Mouse (Mus musculus) forebrain, embryonic 10.5 days (tissue): ENCODE results near the gene Abtb1. TPM values are rescaled to one million over a fixed set of nuclear protein-coding genes. Genes with fewer than 3 reads are reported as not detected.

Experiments used
- DNase-seq: peaks from one replicate; pipeline ENCODE4 v3.0.0-alpha.2; 2017; ENCODE audit warnings: low spot score; ENCODE audit errors: extremely low spot score
- H3K27ac ChIP-seq: fragments of 300-500 bp; sonication (generic); 2 replicates; pipeline ENCODE4 v1.5.1; 2016; ENCODE audit warnings: mild to moderate bottlenecking
- H3K27me3 ChIP-seq: fragments of 300-500 bp; sonication (generic); 2 replicates; pipeline ENCODE4 v1.6.1; 2016; ENCODE audit warnings: mild to moderate bottlenecking; ENCODE audit not compliant: poor library complexity, severe bottlenecking
- H3K36me3 ChIP-seq: fragments of 300-500 bp; sonication (generic); replicated peaks from 2 replicates; pipeline ENCODE4 v1.6.1; 2016; ENCODE audit warnings: mild to moderate bottlenecking, moderate library complexity
- H3K4me1 ChIP-seq: fragments of 300-500 bp; sonication (generic); 2 replicates; pipeline ENCODE4 v1.6.1; 2016
- H3K4me3 ChIP-seq: fragments of 300-500 bp; sonication (generic); 2 replicates; pipeline ENCODE4 v1.5.1; 2016; ENCODE audit warnings: mild to moderate bottlenecking, moderate library complexity
- H3K9me3 ChIP-seq: fragments of 300-500 bp; sonication (generic); 2 replicates; pipeline ENCODE4 v1.6.1; 2016; ENCODE audit warnings: mild to moderate bottlenecking, moderate library complexity
- WGBS: fragments of 180-500 bp; shearing (Covaris S2); methylation state at CpG from one replicate; pipeline ENCODE4 v1.1.7; 2016; 5-methylcytosine and 5-hydroxymethylcytosine counted together
- polyA plus RNA-seq: library from polyadenylated mRNA; unstranded; fragments of >200 nt; fragmentation: Nextera tagmentation; extraction: Ambion mirVana; gene quantifications from 2 replicates; pipeline ENCODE4 v1.2.1, GENCODE M21; 2016

Abtb1 gene
- polyA plus RNA-seq, 1 experiment from 2014 or later: 20.8 TPM

DNA sequence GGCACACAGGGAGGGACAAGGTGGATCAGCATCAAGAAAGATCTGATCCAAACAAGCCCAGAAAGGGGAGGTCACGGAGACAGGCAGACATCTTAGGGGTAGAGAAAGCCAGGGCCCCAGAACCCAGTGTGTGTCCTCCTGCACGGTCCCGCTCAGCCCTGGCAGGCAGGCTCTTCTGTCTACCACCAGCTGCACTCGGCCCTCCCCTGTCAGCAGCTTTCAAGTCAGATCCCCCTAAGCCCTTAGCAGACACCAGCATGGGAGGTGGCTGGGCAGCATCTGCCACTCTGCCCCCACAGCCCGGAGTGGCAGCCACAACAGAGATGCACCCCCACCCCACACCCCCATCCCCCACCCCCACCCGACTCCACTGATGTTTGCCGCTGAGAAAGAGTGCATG, 31.0 kb upstream of the Abtb1 start:
- H3K27me3 ChIP-seq: peaks cover 42% of the 10 kb centered on the region
- 28% methylated on average over 7 of the region's 7 CpGs for WGBS
- 0 out of 2 replicates have a peak overlapping the region, but pooled peaks have one; percentile 30 for H3K27ac ChIP-seq
- DNase-seq: no peak
- no peaks in the 10 kb centered on the region for H3K36me3 ChIP-seq
- H3K4me1 ChIP-seq: peaks cover 39% of the 10 kb centered on the region
- H3K9me3 ChIP-seq: peaks cover 9% of the 10 kb centered on the region; the same call in 1 of the 2 replicates
- peak overlapping the region; percentile 71 for H3K4me3 ChIP-seq

DNA sequence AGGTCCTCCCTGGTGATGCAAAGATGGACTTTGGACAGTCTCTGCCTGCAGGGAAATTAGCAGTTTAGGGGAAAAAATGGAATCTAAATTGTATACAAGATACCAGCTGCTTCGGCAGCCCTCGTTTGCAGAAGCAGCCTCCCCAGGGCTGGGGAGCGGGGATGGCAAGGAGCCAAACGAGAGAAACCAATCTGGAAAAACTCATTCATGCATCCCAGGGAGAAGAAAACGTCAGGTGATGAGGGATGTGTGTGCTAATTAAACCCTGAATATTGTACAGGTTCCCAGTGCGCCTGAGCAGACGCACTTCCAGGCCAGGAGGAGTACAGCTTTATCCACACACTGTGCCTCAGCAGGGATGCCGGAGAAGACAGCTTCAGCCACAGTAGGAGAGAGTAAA, 29.8 kb upstream of the Abtb1 start:
- 64% methylated on average over 8 of the region's 8 CpGs for WGBS
- Histone ChIP-seq H3K9me3 (peaks cover 9% of the 10 kb centered on the region; the same call in 1 of the 2 replicates), H3K4me3 (no peak overlapping the region), H3K27ac (0 out of 2 replicates have a peak overlapping the region, but pooled peaks have one; percentile 4), H3K4me1 (peaks cover 39% of the 10 kb centered on the region), H3K27me3 (peaks cover 40% of the 10 kb centered on the region), H3K36me3 (no peaks in the 10 kb centered on the region)
- no peak for DNase-seq

DNA sequence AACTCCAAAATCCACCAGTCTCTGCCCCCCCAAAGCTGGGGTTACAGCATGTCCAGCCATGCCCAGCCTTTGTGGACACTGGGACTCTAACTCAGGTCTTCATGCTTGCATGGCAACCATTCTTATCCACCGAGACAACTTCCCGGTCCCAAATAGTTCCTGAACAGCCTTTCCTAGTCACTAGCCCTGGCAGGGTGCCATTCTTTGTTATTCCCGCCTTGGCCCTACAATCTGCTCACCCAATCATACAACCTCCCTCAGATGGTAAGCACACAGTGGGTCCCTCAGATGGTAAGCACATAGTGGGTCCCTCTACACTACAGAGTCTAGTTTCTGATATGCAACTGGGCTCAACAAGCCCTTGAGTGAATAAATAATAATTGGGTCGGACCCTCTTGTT, 28.8 kb upstream of the Abtb1 start:
- H3K27ac ChIP-seq: no peak overlapping the region
- H3K4me1 ChIP-seq: peaks cover 39% of the 10 kb centered on the region
- H3K36me3 ChIP-seq: no peaks in the 10 kb centered on the region
- H3K9me3 ChIP-seq: peaks cover 6% of the 10 kb centered on the region; the same call in 1 of the 2 replicates
- WGBS: 77% methylated on average over 4 of the region's 4 CpGs
- peaks cover 30% of the 10 kb centered on the region for H3K27me3 ChIP-seq
- H3K4me3 ChIP-seq: no peak overlapping the region
- no peak for DNase-seq

DNA sequence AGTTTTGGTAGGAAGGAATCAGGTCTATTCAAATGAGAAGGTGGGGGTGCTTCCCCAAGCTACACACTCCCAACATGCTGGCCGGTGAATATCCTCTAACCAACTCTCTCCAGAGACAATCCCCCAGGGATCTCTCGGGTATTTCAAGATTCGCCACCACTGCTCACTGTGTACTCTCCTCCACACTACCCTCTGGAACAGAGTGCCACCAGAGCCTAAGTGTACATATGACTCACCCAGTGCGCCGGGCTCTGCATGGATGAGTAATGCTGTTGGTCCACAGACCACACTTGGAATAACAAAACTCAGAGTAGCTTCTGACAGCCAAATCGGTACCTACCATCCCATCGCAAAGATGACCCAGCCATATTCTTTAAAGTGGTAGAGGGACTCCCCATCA, 27.7 kb upstream of the Abtb1 start:
- H3K4me1 ChIP-seq: peaks cover 33% of the 10 kb centered on the region
- peaks cover 4% of the 10 kb centered on the region; the same call in 1 of the 2 replicates for H3K36me3 ChIP-seq
- H3K27me3 ChIP-seq: peaks cover 20% of the 10 kb centered on the region
- WGBS: 90% methylated on average over 7 of the region's 7 CpGs
- H3K9me3 ChIP-seq: no peaks in the 10 kb centered on the region
- no peak overlapping the region for H3K4me3 ChIP-seq
- H3K27ac ChIP-seq: no peak overlapping the region
- no peak for DNase-seq

DNA sequence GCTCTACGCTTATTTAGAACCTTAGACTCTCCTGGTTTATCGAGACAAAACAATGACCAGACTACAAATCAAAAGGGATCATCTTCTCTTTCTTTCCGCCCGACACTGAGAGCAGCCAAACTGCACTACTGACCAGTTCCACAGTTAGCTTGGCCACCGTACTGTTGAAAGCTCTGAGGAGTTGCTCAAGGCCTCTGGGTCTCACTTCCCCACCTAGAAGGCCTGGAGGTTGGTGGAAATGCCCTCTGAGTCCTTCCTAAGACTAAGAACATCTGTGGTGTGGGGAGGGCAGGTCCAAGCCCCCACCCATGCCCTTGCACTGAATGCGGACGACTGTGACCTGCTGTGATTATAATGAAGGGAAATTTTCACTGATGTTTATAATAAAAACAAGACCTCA, 23.9 kb upstream of the Abtb1 start:
- peaks cover 8% of the 10 kb centered on the region; the same call in 1 of the 2 replicates for H3K9me3 ChIP-seq
- H3K27ac ChIP-seq: no peak overlapping the region
- peaks cover 36% of the 10 kb centered on the region for H3K36me3 ChIP-seq
- 87% methylated on average over 7 of the region's 7 CpGs for whole genome bisulfite sequencing
- H3K4me1 ChIP-seq: no peaks in the 10 kb centered on the region; the same call in 1 of the 2 replicates
- no peaks in the 10 kb centered on the region for H3K27me3 ChIP-seq
- no peak overlapping the region for H3K4me3 ChIP-seq
- no peak for DNase-seq

DNA sequence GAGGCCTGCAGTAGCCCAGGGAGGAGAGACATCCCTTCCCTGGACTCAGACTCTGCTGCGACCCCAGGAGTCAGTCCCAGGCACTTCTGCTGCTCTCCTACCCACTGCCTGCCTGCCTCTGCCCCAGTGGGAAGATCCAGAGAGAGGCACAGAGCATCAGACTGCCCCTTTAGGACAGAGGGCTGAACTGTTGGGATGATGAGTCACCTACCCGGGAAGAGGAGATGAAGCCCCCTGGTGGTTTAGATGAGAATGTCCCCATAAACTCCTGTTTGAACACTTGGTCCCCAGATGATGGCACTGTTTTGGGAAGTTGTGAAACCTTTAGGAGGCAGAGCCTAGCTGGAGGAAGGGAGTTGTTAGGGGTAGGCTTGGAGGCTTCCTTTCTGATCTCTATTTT, 19.1 kb upstream of the Abtb1 start:
- H3K9me3 ChIP-seq: peaks cover 8% of the 10 kb centered on the region; the same call in 1 of the 2 replicates
- peaks cover 44% of the 10 kb centered on the region for H3K36me3 ChIP-seq
- H3K27ac ChIP-seq: no peak overlapping the region
- 19% methylated on average over 2 of the region's 2 CpGs for WGBS
- H3K4me3 ChIP-seq: no peak overlapping the region
- DNase-seq: no peak
- H3K4me1 ChIP-seq: no peaks in the 10 kb centered on the region
- no peaks in the 10 kb centered on the region for H3K27me3 ChIP-seq

DNA sequence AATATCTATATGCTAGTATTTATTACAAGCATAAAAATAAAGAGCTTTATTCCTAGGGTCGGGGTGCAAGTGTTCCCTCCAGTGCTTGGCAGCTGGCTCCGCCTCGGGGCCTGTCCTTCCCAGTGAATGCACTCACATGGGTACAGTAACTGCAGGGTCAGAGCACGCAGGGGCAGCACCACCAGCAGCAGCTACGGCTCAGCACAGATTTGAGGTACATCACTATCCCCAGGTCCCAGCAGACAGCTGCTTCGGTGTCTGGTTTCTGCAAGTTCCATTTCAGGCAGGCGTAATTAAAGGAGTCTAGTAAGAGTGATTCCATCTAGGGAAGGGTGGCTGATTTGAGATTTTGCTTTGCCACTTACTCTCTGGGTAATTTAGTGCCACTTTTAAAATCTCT, 16.6 kb upstream of the Abtb1 start:
- DNase-seq: no peak
- Histone ChIP-seq H3K4me3 (no peak overlapping the region), H3K36me3 (peaks cover 31% of the 10 kb centered on the region), H3K4me1 (no peaks in the 10 kb centered on the region), H3K9me3 (peaks cover 8% of the 10 kb centered on the region; the same call in 1 of the 2 replicates), H3K27ac (no peak overlapping the region), H3K27me3 (no peaks in the 10 kb centered on the region)
- WGBS: 79% methylated on average over 7 of the region's 7 CpGs

DNA sequence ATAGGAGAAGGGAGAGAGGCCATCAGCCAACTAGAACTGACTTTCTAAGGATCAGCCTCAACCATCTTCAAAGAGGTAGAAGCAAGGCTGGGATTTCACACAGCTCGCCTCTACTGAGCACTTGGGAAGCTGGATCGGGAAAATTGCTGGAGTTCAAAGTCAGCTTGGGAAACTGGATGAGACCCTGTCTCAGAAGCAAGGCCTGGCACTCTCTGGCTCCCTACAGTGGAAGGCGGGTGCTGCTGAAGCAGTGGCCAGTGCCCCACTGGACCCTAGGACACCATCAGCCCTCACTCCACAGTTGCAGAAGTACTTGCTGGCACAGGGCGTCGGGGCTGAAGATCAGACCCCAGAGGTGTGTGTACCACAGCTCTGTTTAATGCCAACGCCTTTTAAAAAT, 16.0 kb upstream of the Abtb1 start:
- DNase-seq: no peak
- no peak overlapping the region for H3K27ac ChIP-seq
- H3K36me3 ChIP-seq: peaks cover 26% of the 10 kb centered on the region
- no peaks in the 10 kb centered on the region for H3K4me1 ChIP-seq
- H3K9me3 ChIP-seq: peaks cover 8% of the 10 kb centered on the region; the same call in 1 of the 2 replicates
- no peak overlapping the region for H3K4me3 ChIP-seq
- H3K27me3 ChIP-seq: no peaks in the 10 kb centered on the region
- 86% methylated on average over 6 of the region's 6 CpGs for WGBS

DNA sequence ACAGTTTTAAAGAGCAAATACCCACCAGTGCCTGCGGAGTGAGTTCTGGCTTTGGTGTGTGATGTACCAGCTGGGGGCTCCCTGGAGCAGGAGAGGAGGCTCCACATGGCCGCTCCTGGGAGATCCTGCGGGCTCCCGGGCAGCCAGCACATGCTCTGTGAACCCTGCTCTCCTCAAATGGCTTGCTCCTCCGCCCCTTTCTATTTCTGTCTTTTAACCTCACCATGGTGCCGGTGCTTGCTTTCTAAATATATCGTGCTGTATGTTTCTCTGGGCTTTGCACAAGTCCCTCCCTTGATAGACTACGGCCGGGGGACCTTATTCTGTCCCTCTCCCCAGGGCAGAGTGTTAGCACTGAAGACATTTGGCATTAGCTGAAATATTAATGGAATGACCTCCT, 15.5 kb upstream of the Abtb1 start:
- 57% methylated on average over 9 of the region's 9 CpGs for WGBS
- no peaks in the 10 kb centered on the region for H3K4me1 ChIP-seq
- peaks cover 23% of the 10 kb centered on the region for H3K36me3 ChIP-seq
- no peak for DNase-seq
- H3K4me3 ChIP-seq: no peak overlapping the region
- no peaks in the 10 kb centered on the region for H3K27me3 ChIP-seq
- peaks cover 8% of the 10 kb centered on the region; the same call in 1 of the 2 replicates for H3K9me3 ChIP-seq
- no peak overlapping the region for H3K27ac ChIP-seq

DNA sequence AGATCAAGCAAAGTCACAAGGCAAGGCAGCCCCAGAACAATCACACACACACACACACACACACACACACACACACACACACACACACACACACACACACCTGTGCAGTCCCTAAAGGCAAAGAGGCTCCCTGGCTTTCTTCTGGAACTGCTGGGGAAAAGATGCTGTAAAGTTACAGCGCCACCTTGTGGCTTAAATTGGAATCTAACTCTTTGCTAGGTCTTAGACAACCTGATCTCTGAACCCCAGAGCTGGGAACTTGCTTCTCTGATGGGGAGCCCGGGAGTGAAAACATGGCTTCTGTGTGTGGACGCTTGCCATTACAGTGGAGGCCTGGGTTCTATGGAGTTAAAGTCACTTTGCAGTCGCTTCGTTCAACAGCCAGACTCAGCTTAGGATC, 13.9 kb upstream of the Abtb1 start:
- H3K4me3 ChIP-seq: no peak overlapping the region
- H3K36me3 ChIP-seq: peaks cover 7% of the 10 kb centered on the region; the same call in 1 of the 2 replicates
- no peaks in the 10 kb centered on the region for H3K27me3 ChIP-seq
- H3K9me3 ChIP-seq: no peaks in the 10 kb centered on the region
- WGBS: 21% methylated on average over 5 of the region's 5 CpGs
- no peaks in the 10 kb centered on the region for H3K4me1 ChIP-seq
- peak; percentile 53 for DNase-seq
- H3K27ac ChIP-seq: no peak overlapping the region

DNA sequence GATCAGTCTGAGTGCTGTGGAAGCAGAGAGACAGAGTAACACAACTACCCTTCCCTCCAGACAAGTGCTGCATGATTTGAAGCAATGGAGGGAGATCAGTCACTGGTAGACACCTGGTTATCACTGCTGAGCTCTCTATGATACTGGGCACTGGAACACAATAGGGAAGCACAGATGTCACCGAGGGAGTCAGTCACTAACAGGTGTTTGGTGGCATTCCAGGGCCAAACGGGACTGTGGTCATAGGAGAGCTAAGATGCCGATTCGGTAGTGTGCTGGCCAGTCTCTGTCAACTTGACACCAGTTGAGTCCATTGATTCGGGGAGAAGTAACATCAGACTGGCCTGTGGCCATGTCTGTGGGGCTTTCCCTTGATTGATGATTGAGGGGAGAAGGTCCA, 12.7 kb upstream of the Abtb1 start:
- Histone ChIP-seq H3K9me3 (no peaks in the 10 kb centered on the region), H3K27me3 (no peaks in the 10 kb centered on the region), H3K4me3 (no peak overlapping the region), H3K27ac (no peak overlapping the region), H3K4me1 (no peaks in the 10 kb centered on the region), H3K36me3 (peaks cover under 1% of the 10 kb centered on the region)
- whole genome bisulfite sequencing: 83% methylated on average over 5 of the region's 5 CpGs
- no peak for DNase-seq

DNA sequence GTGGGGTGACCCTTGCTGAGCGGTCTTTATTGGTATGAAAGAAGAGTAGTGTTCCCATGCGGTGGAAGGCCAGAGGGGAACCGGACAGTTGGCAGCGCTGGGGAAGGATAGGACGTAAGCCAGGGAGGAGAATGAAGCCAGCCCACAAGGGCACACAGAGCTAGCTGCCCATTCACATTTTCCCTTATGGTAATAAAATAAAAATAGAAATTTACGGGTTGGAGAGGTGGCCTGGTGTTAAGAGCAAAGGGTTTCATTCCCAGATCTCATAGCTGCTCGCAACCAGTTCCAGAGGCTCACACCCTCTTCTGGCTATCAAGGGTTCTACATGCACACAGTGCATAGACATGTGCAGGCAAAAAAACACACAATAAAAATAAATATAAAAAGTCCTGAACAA, 8.2 kb upstream of the Abtb1 start:
- H3K9me3 ChIP-seq: no peaks in the 10 kb centered on the region
- DNase-seq: no peak
- H3K36me3 ChIP-seq: peaks cover 16% of the 10 kb centered on the region
- no peaks in the 10 kb centered on the region for H3K27me3 ChIP-seq
- no peaks in the 10 kb centered on the region for H3K4me1 ChIP-seq
- H3K4me3 ChIP-seq: no peak overlapping the region
- WGBS: 95% methylated on average over 7 of the region's 7 CpGs
- no peak overlapping the region for H3K27ac ChIP-seq

DNA sequence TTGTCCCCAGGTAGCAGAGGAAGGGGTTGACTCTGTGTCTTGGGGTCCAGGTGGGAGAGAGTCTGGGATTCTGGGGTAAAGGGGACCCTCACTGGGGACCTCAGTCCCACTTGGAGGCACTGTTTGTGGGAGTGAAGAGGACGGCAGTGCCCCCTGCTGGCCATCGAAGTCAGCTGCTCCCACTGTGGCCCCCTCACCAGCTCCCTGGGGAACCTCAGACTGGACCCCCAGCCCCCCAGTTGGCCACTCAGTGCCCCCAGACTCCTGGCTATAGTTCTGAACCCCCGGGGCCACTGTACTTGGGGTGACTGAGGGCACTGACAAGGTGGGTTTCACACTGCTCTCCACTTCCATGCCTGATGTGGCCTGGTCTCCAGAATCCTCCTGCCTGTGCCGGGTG, 7.5 kb upstream of the Abtb1 start:
- H3K9me3 ChIP-seq: no peaks in the 10 kb centered on the region
- H3K4me3 ChIP-seq: no peak overlapping the region
- H3K27me3 ChIP-seq: no peaks in the 10 kb centered on the region
- WGBS: 48% methylated on average over 4 of the region's 4 CpGs
- no peak for DNase-seq
- H3K27ac ChIP-seq: no peak overlapping the region
- peaks cover 16% of the 10 kb centered on the region for H3K36me3 ChIP-seq
- H3K4me1 ChIP-seq: no peaks in the 10 kb centered on the region

DNA sequence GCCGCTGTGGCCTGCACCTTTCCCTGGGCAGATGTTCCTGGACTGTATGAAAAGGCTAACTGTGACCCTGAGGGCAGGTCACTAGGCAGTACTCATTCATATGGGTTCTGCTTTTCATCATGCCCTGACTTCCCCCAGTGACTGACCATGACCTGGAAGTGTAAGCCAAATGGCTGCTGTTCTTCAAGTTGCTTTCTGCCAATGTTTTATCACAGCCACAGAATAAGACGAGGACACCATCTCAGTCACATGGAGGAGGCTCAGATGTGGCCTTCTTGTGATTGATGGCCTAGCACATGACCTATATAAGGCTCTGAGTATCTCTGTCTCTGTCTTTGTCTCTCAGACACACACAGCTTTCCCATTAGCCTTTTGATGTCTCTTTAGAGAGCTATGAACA, 5.8 kb upstream of the Abtb1 start:
- no peaks in the 10 kb centered on the region for H3K9me3 ChIP-seq
- H3K36me3 ChIP-seq: peaks cover 16% of the 10 kb centered on the region
- WGBS: 64% methylated on average over 2 of the region's 2 CpGs

More for the DNA sequence above, 5.8 kb upstream of the Abtb1 start:
- Histone ChIP-seq H3K4me3 (no peak overlapping the region), H3K27me3 (no peaks in the 10 kb centered on the region), H3K4me1 (peaks cover 10% of the 10 kb centered on the region), H3K27ac (no peak overlapping the region)
- DNase-seq: no peak
